Mouse (Mus musculus) heart, adult 2 months (tissue): ENCODE measurements around the gene Taldo1. TPM values are rescaled to one million over a fixed set of nuclear protein-coding genes. Genes with fewer than 3 reads are reported as not detected.
A peak's percentile ranks its signal among the peaks of the same experiment; 100 is the strongest.

Source experiments
- DNase-seq, 2 experiments: peaks; one replicate each; pipeline ENCODE4 v3.0.0; 2021
- H3K27ac ChIP-seq: fragments of 200-600 bp; 2 replicates; pipeline ENCODE4 v1.8.1; 2022
- H3K27me3 ChIP-seq: fragments of 200-500 bp; 2 replicates; pipeline ENCODE4 v1.6.1; 2012; ENCODE audit warnings: mild to moderate bottlenecking, low read length, inconsistent platforms, mixed read lengths; ENCODE audit not compliant: control insufficient read depth, insufficient read depth
- H3K36me3 ChIP-seq: fragments of 200-500 bp; 2 replicates; pipeline ENCODE4 v1.6.1; 2012; ENCODE audit warnings: low read length, inconsistent platforms; ENCODE audit not compliant: control insufficient read depth, insufficient read depth
- H3K4me1 ChIP-seq: fragments of 200-500 bp; 2 replicates; pipeline ENCODE4 v1.6.1; 2011; ENCODE audit warnings: low read length; ENCODE audit not compliant: control insufficient read depth, insufficient read depth
- H3K4me3 ChIP-seq: fragments of 200-600 bp; 2 replicates; pipeline ENCODE4 v1.8.1; 2022
- H3K79me2 ChIP-seq: fragments of 200-500 bp; replicated peaks from 2 replicates; pipeline ENCODE4 v1.6.1; 2012; ENCODE audit warnings: mild to moderate bottlenecking, inconsistent platforms, low read length, moderate library complexity, mixed read lengths; ENCODE audit not compliant: control insufficient read depth, insufficient read depth
- H3K9ac ChIP-seq: fragments of 200-500 bp; 2 replicates; pipeline ENCODE4 v1.6.1; 2012; ENCODE audit warnings: low read depth, mild to moderate bottlenecking, control low read depth, inconsistent platforms, low read length, mixed read lengths
- CTCF ChIP-seq: fragments of 200-600 bp; IDR thresholded peaks from 2 replicates; pipeline ENCODE4 v1.8.1; 2022; ENCODE audit warnings: antibody characterized with exemption, mild to moderate bottlenecking, moderate library complexity
- EP300 ChIP-seq: fragments of 200-500 bp; IDR thresholded peaks from 2 replicates; pipeline ENCODE4 v1.6.1; 2011; ENCODE audit warnings: low read depth, low read length, control low read depth; ENCODE audit not compliant: insufficient read depth
- POLR2A ChIP-seq: fragments of 200-500 bp; IDR thresholded peaks from 2 replicates; pipeline ENCODE4 v1.6.1; 2011; ENCODE audit warnings: mild to moderate bottlenecking, low read depth, low read length, control low read depth; ENCODE audit not compliant: insufficient read depth
- WGBS: fragments of 180-500 bp; shearing (Covaris S2); methylation state at CpG from one replicate; pipeline ENCODE4 v1.1.7; 2018; 5-methylcytosine and 5-hydroxymethylcytosine counted together
- intact Hi-C: fragments of 180-260 bp; cut with DNase I; formaldehyde crosslinking; loops from one replicate; pipeline ENCODE4 v1.15.1; 2025
- polyA plus RNA-seq: library from polyadenylated mRNA; depleted of rRNA; stranded (reverse); fragments of >200 nt; gene quantifications from 2 replicates; pipeline ENCODE4 v1.2.3, GENCODE M21; 2012
- total RNA-seq, 2 experiments: library from RNA; stranded (reverse); gene quantifications; 2 replicates each; pipeline ENCODE4 v1.2.3; 2021

Taldo1 gene
- total and polyA plus RNA-seq, 3 experiments, result 110 to 132 (median 116) TPM

DNA sequence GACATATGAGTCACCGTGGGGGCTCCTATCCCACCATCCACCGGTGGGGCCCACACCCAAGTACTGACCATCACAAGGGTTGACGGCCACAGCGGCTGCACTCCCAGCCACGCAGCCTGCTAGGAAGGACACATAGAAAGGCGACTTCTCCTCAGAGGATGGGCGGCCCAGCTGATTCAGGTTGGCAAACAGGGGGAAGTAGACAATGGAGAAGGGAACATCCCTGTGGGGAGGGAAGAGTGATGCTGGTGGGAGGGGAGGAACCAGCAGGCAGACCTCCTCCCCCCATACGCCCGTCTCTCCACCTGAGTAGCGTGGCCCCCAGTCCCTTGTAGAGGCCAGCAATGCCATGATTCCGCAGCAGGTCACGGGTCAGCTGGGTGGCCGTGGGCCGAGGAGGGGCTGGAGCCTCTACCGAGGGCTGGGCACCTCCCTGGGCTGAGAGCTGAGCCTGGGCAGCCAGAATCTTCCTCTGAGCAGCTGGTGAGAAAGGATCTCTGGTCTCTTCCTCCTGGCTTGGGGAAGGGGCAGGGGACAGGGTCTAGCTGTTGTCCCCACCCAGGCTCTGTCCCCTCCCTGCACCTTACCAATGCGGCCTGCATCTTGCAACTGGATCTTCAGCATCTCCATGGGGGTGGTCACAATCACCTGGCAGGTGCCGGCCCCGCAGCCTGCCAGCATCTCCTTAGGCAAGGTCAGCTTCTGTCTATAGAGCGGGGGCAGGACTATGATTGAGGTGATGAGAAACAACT lies 39.6 kb downstream of the Taldo1 start:
- H3K4me1 ChIP-seq, result peaks cover 11% of the 10 kb centered on the region

GRCm38 (mm10) chr7:141432186-141432611 lies 40.2 kb downstream of the Taldo1 start:
- no peaks in the 10 kb centered on the region for H3K36me3 ChIP-seq
- intact Hi-C loops, result loop anchor here (1.0 kb wide), 1 partner anchor 18 kb away; the partner anchor contains the start of gene Gatd1
- H3K4me3 ChIP-seq, result peak overlapping the region; percentile 32; the same call in 1 of the 2 replicates
- H3K79me2 ChIP-seq, result no peaks in the 10 kb centered on the region
- TF ChIP-seq CTCF, result no peak
- TF ChIP-seq EP300, result 0 out of 2 replicates have a peak, but pooled peaks have one; percentile 14
- 60% methylated on average over 8 of the region's 8 CpGs for WGBS
- H3K27ac ChIP-seq, result peak overlapping the region; percentile 96
- DNase-seq, result peak; percentile 67 to 68
- H3K9ac ChIP-seq, result peak overlapping the region; percentile 37; the same call in 1 of the 2 replicates
- no peaks in the 10 kb centered on the region for H3K27me3 ChIP-seq
- peaks cover 11% of the 10 kb centered on the region for H3K4me1 ChIP-seq

More for the DNA sequence above, 39.6 kb downstream of the Taldo1 start:
- no peak overlapping the region for H3K9ac ChIP-seq
- DNase-seq, result no peak
- no peaks in the 10 kb centered on the region for H3K79me2 ChIP-seq
- no peaks in the 10 kb centered on the region for H3K36me3 ChIP-seq
- WGBS, result 87% methylated on average over 19 of the region's 19 CpGs
- no peak overlapping the region for H3K4me3 ChIP-seq
- no peak for TF ChIP-seq POLR2A
- TF ChIP-seq EP300, result no peak
- TF ChIP-seq CTCF, result no peak
- no peaks in the 10 kb centered on the region for H3K27me3 ChIP-seq
- intact Hi-C loops, result loop anchor here (1.0 kb wide), 1 partner anchor 17 kb away; the partner anchor contains the start of gene Gatd1
- H3K27ac ChIP-seq, result peak overlapping the region; percentile 96

DNA sequence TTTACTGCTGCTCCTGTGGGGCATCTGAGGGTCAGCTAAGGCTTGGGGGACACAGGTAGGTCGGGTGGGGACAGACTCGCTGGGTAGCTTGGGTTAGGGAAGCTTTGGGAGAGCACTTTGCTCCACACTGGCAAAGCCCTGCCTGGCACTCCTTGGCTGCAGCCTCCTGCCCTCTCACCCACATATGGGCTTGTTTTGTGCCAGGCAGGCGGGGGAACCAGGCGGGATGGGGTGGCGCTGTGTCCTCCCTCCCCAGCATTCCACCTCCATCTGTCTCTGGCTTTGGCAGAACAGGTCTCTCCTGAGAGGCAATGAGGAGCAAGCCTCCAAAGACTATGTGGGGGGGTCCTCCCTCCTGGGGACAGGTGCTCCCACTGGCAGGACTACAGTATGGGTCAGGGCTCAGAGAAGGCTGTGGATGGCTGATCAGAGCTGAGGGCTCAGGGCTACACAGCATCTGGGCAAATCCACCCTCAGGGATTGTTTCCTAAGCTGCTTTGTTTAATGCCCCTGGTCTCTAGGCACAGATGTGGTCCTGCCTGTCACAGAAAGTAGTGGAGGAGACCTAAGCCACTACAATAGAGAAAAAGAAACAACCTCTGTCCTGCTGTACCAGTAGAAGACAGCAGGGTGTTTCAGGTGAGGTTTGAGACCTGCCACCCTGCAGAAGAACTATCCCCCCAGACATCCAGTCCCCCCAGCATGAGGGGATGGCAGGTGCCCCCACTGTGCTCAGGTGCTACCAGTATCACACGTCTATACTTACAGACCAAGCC lies 40.9 kb downstream of the Taldo1 start:
- TF ChIP-seq CTCF (no peak), POLR2A (peak; percentile 45), EP300 (0 out of 2 replicates have a peak, but pooled peaks have one; percentile 63)
- peak; percentile 72 to 81 for DNase-seq
- Histone ChIP-seq H3K36me3 (no peaks in the 10 kb centered on the region), H3K4me1 (peaks cover 11% of the 10 kb centered on the region), H3K4me3 (peak overlapping the region; percentile 67; the same call in 1 of the 2 replicates), H3K79me2 (no peaks in the 10 kb centered on the region), H3K27ac (peak overlapping the region; percentile 96), H3K9ac (peak overlapping the region; percentile 37; the same call in 1 of the 2 replicates), H3K27me3 (no peaks in the 10 kb centered on the region)
- intact Hi-C loops, result loop anchor here (1.0 kb wide), 1 partner anchor 19 kb away; the partner anchor contains the start of gene Gatd1
- 71% methylated on average over 6 of the region's 6 CpGs for WGBS

DNA sequence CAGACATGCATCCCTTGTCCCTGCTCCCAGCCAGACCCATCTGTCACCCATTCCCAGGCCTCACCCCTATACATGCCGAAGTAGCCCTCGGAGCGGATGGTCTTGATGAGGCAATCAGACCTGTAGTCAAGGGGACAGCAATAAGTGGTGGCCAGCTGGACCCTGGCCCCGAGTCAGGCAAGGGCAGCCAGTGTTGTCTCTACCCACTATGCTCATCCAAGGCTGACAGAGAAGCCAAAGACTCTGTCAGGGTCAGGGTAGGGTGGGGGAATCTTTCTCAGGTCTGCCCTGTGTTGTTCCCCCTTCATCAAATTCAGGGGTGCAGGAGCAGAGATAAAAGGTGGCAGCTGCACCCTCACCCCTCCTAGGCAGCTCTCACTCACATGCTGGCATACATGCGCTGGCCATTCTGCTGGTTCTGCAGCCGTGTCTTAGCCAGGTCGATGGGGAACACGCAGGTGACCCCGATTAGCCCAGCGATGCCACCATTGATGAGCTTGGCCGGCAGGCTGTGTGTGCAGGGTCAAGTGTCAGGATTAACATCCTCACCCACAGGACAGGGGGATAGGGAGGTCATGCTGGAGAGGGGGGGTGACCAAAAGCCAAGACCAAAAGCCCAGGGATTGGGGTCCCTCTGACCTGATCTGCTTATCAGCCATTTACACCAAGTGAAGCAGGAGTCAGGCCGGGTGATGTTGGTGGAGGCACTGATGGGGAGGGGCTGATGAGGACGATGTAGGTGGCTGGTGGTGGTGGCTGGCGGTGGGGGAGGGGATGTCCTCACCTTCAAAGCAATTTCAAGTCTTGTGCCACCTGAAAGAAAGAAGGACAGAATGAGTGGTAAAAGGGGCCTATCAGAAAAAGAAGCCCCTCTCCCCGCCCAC lies 41.8 kb downstream of the Taldo1 start:
- DNase-seq, result peak in 1 of 2 experiments; percentile 29
- TF ChIP-seq EP300, result no peak
- TF ChIP-seq CTCF, result no peak
- no peak for TF ChIP-seq POLR2A
- Histone ChIP-seq H3K27ac (peak overlapping the region; percentile 96), H3K9ac (peak overlapping the region; percentile 49), H3K27me3 (no peaks in the 10 kb centered on the region), H3K4me1 (peaks cover 11% of the 10 kb centered on the region), H3K79me2 (no peaks in the 10 kb centered on the region), H3K4me3 (peak overlapping the region; percentile 67), H3K36me3 (no peaks in the 10 kb centered on the region)
- WGBS, result 66% methylated on average over 15 of the region's 15 CpGs
- intact Hi-C loops, result no loop called here

- Histone ChIP-seq H3K4me1 (peaks cover 11% of the 10 kb centered on the region), H3K27me3 (no peaks in the 10 kb centered on the region), H3K9ac (peak overlapping the region; percentile 49), H3K79me2 (no peaks in the 10 kb centered on the region), H3K27ac (peak overlapping the region; percentile 96), H3K4me3 (peak overlapping the region; percentile 67), H3K36me3 (no peaks in the 10 kb centered on the region)
- 15% methylated on average over 8 of the region's 8 CpGs for whole genome bisulfite sequencing
- intact Hi-C loops, result no loop called here
- no peak for TF ChIP-seq EP300
- TF ChIP-seq CTCF, result no peak
- TF ChIP-seq POLR2A, result 0 out of 2 replicates have a peak, but pooled peaks have one; percentile 27
- DNase-seq, result peak; percentile 56 to 66
Measured at GRCm38 (mm10) chr7:141434464-141434863, 42.5 kb downstream of the Taldo1 start.
